Mouse (Mus musculus) frontal cortex, postnatal 36 days (tissue): ENCODE data around the gene Ucp2.
A peak's percentile ranks its signal among the peaks of the same experiment; 100 is the strongest.

Experiments used
- DNase-seq, 2 experiments: peaks; one replicate each; pipeline ENCODE4 v3.0.0; 2022; ENCODE audit warnings: low spot score in 2 of 2

The Ucp2 gene

GRCm38 (mm10) chr7:100493117-100493483 lies at the start of gene Ucp2:
TSS of gene Ucp2 (plus strand) at chr7:100493337.
- peak; percentile 43 to 52 for DNase-seq

- no peak for DNase-seq
Measured at GRCm38 (mm10) chr7:100443728-100444127, 49.4 kb upstream of the Ucp2 start.

GRCm38 (mm10) chr7:100446271-100446670 lies 46.9 kb upstream of the Ucp2 start:
- no peak for DNase-seq

GRCm38 (mm10) chr7:100448530-100448929 lies 44.6 kb upstream of the Ucp2 start:
- DNase-seq, result no peak

- DNase-seq, result no peak
Measured at GRCm38 (mm10) chr7:100448985-100449384, 44.2 kb upstream of the Ucp2 start.

- DNase-seq, result no peak
Measured at GRCm38 (mm10) chr7:100458153-100458552, 35.0 kb upstream of the Ucp2 start.

- DNase-seq, result no peak
Measured at GRCm38 (mm10) chr7:100459862-100460261, 33.3 kb upstream of the Ucp2 start.

GRCm38 (mm10) chr7:100461621-100462151 lies 31.5 kb upstream of the Ucp2 start:
- DNase-seq, result peak; percentile 66 to 71

- DNase-seq, result no peak
Measured at GRCm38 (mm10) chr7:100463194-100463593, 29.9 kb upstream of the Ucp2 start.

- no peak for DNase-seq
Measured at GRCm38 (mm10) chr7:100463757-100464156, 29.4 kb upstream of the Ucp2 start.

- no peak for DNase-seq
Measured at GRCm38 (mm10) chr7:100464248-100464647, 28.9 kb upstream of the Ucp2 start.

- no peak for DNase-seq
Measured at GRCm38 (mm10) chr7:100465248-100465647, 27.9 kb upstream of the Ucp2 start.

GRCm38 (mm10) chr7:100465656-100466309 lies 27.4 kb upstream of the Ucp2 start:
- DNase-seq, result no peak

GRCm38 (mm10) chr7:100466781-100467510 lies 26.2 kb upstream of the Ucp2 start:
- DNase-seq, result no peak

- DNase-seq, result no peak
Measured at GRCm38 (mm10) chr7:100468761-100469160, 24.4 kb upstream of the Ucp2 start.

- DNase-seq, result no peak
Measured at GRCm38 (mm10) chr7:100469502-100469901, 23.6 kb upstream of the Ucp2 start.

- DNase-seq, result no peak
Measured at GRCm38 (mm10) chr7:100470796-100471406, 22.2 kb upstream of the Ucp2 start.

- DNase-seq, result no peak
Measured at GRCm38 (mm10) chr7:100471407-100471797, 21.7 kb upstream of the Ucp2 start.

- no peak for DNase-seq
Measured at GRCm38 (mm10) chr7:100472777-100473176, 20.4 kb upstream of the Ucp2 start, which contains the start of gene Ucp3. TSS of gene Ucp3 (plus strand) at chr7:100472990.

GRCm38 (mm10) chr7:100473846-100474454 lies 19.2 kb upstream of the Ucp2 start:
- DNase-seq, result no peak

GRCm38 (mm10) chr7:100474680-100475079 lies 18.5 kb upstream of the Ucp2 start:
- no peak for DNase-seq
